Mouse (Mus musculus): ENCODE measurements around the gene Cttn. TPM values are rescaled to one million over a fixed set of nuclear protein-coding genes. Genes with fewer than 3 reads are reported as not detected.

Gene Cttn
- 83.6 and 311 TPM in 2 replicates for polyA plus RNA-seq (2012; ENCODE audit: insufficient read depth, low replicate concordance)

DNA sequence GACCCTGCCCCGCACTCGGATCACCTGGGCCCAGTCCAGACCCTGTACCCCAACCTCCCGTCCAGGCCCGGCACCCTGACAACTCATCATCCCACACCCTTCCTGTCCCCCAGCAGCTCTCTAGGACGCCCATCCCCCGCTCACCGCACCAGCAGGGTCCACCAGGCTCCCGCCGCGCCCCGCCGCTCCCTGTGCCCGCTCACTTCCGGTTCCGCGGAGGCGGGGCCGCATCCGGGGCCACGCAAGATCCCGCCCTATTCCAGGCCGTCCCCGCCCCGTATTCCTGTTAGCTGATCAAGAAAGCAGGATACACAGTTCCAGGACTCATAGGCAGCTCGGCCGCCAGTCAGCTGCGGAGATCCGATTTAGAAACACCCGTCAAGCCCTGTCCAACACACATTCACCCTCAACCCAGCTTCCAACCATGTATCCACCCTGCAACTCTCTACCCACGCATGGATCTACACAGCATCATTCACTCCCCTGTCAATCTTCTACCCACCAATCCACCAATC lies at the start of gene Cttn:
Gene Cttn, minus strand, starts transcription at position 465 of the 515 bp plus-strand sequence.
- no peaks in the 10 kb centered on the region for H3K27me3 ChIP-seq (replicated peaks)
- H3K36me3 ChIP-seq (replicated peaks; ENCODE audit: low read length): peaks cover 61% of the 10 kb centered on the region
- peak within 1 kb of the TSS; percentile 87 for H3K4me3 ChIP-seq (replicated peaks)
- H3K4me1 ChIP-seq: peaks cover 92% of the 10 kb centered on the region
- TF ChIP-seq GATA1 (IDR thresholded peaks at IDR 0.05; ENCODE audit: borderline replicate concordance, low read length) (no peak), FLI1 (IDR thresholded peaks at IDR 0.05; ENCODE audit: low read length) (no peak)
- H3K9me3 ChIP-seq: peaks cover 10% of the 10 kb centered on the region

GRCm38 (mm10) chr7:144519852-144520251 lies 49.0 kb upstream of the Cttn start:
- TF ChIP-seq GATA1 (IDR thresholded peaks at IDR 0.05; ENCODE audit: borderline replicate concordance, low read length): no peak
- no peak for TF ChIP-seq FLI1 (IDR thresholded peaks at IDR 0.05; ENCODE audit: low read length)
- Histone ChIP-seq H3K4me1 (peaks cover 91% of the 10 kb centered on the region), H3K9me3 (no peaks in the 10 kb centered on the region), H3K36me3 (replicated peaks; ENCODE audit: low read length) (peaks cover 94% of the 10 kb centered on the region), H3K4me3 (replicated peaks) (peak overlapping the region; percentile 15), H3K27me3 (replicated peaks) (no peaks in the 10 kb centered on the region)

- no peak for TF ChIP-seq GATA1 (IDR thresholded peaks at IDR 0.05; ENCODE audit: borderline replicate concordance, low read length)
- TF ChIP-seq FLI1 (IDR thresholded peaks at IDR 0.05; ENCODE audit: low read length): no peak
- peaks cover 91% of the 10 kb centered on the region for H3K4me1 ChIP-seq
- no peak overlapping the region for H3K4me3 ChIP-seq (replicated peaks)
- H3K27me3 ChIP-seq (replicated peaks): no peaks in the 10 kb centered on the region
- H3K36me3 ChIP-seq (replicated peaks; ENCODE audit: low read length): peaks cover 98% of the 10 kb centered on the region
- no peaks in the 10 kb centered on the region for H3K9me3 ChIP-seq
Observed at GRCm38 (mm10) chr7:144516711-144517110, 45.9 kb upstream of the Cttn start.

GRCm38 (mm10) chr7:144509090-144509489 lies 38.3 kb upstream of the Cttn start:
- Histone ChIP-seq H3K9me3 (no peaks in the 10 kb centered on the region), H3K27me3 (replicated peaks) (no peaks in the 10 kb centered on the region), H3K4me1 (peaks cover 100% of the 10 kb centered on the region), H3K4me3 (replicated peaks) (no peak overlapping the region), H3K36me3 (replicated peaks; ENCODE audit: low read length) (peaks cover 99% of the 10 kb centered on the region)
- no peak for TF ChIP-seq FLI1 (IDR thresholded peaks at IDR 0.05; ENCODE audit: low read length)

DNA sequence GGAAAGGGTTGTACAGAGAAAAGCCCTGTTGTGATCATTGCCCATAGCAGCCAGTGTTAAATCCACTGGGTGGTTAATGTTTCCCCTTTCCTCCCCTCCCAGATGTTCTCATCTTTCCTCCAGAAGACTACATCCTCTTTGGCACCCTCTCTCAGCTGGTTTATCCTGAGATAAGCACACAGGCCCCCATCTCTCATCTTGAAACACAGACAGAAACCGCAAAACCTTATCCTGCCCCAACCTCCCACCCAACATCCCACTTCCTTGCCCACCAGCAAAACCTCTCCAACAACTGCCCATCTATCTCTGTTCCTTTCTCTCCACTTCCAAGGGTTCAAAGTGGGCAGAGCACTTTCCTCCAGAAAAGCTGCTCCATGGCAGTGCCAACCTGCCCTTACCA lies 36.0 kb upstream of the Cttn start:
- Histone ChIP-seq H3K27me3 (replicated peaks) (no peaks in the 10 kb centered on the region), H3K36me3 (replicated peaks; ENCODE audit: low read length) (peaks cover 99% of the 10 kb centered on the region), H3K9me3 (no peaks in the 10 kb centered on the region), H3K4me3 (replicated peaks) (peak overlapping the region; percentile 68), H3K4me1 (peaks cover 100% of the 10 kb centered on the region)
- TF ChIP-seq FLI1 (IDR thresholded peaks at IDR 0.05; ENCODE audit: low read length) (no peak), GATA1 (IDR thresholded peaks at IDR 0.05; ENCODE audit: borderline replicate concordance, low read length) (no peak)

- Histone ChIP-seq H3K36me3 (replicated peaks; ENCODE audit: low read length) (peaks cover 99% of the 10 kb centered on the region), H3K4me3 (replicated peaks) (peak overlapping the region; percentile 44), H3K9me3 (no peaks in the 10 kb centered on the region), H3K27me3 (replicated peaks) (no peaks in the 10 kb centered on the region), H3K4me1 (peaks cover 99% of the 10 kb centered on the region)
- TF ChIP-seq GATA1 (IDR thresholded peaks at IDR 0.05; ENCODE audit: borderline replicate concordance, low read length) (no peak), FLI1 (IDR thresholded peaks at IDR 0.05; ENCODE audit: low read length) (no peak)
Observed at GRCm38 (mm10) chr7:144503959-144504358, 33.1 kb upstream of the Cttn start.

DNA sequence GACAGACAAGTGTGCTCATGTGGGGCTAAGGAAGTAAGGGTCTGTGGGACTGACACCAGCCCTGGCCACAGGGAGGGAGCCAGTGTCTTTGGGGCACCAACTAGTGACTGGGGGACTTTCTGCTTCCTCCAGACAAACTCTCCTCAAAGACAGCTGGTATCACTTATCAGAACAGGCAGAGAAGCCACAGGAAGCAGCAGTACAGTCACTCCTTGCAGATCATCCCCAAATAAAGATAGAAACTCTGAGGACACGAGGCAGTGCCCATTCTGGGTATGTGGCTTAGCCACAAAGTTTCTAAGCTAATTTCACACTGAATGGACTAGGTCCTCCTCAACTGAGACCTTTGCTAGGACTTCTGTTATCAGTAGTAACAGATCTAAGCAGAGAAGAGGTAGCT lies 22.1 kb upstream of the Cttn start:
- Histone ChIP-seq H3K36me3 (replicated peaks; ENCODE audit: low read length) (peaks cover 96% of the 10 kb centered on the region), H3K4me1 (peaks cover 99% of the 10 kb centered on the region), H3K27me3 (replicated peaks) (no peaks in the 10 kb centered on the region), H3K4me3 (replicated peaks) (peak overlapping the region; percentile 69), H3K9me3 (no peaks in the 10 kb centered on the region)
- TF ChIP-seq FLI1 (IDR thresholded peaks at IDR 0.05; ENCODE audit: low read length) (peak; percentile 93), GATA1 (IDR thresholded peaks at IDR 0.05; ENCODE audit: borderline replicate concordance, low read length) (peak; percentile 99)

- Histone ChIP-seq H3K4me3 (replicated peaks) (peak overlapping the region; percentile 29), H3K36me3 (replicated peaks; ENCODE audit: low read length) (peaks cover 96% of the 10 kb centered on the region), H3K27me3 (replicated peaks) (no peaks in the 10 kb centered on the region), H3K4me1 (peaks cover 100% of the 10 kb centered on the region), H3K9me3 (no peaks in the 10 kb centered on the region)
- TF ChIP-seq FLI1 (IDR thresholded peaks at IDR 0.05; ENCODE audit: low read length): no peak
- TF ChIP-seq GATA1 (IDR thresholded peaks at IDR 0.05; ENCODE audit: borderline replicate concordance, low read length): no peak
Observed at GRCm38 (mm10) chr7:144490201-144490873, 19.5 kb upstream of the Cttn start.

DNA sequence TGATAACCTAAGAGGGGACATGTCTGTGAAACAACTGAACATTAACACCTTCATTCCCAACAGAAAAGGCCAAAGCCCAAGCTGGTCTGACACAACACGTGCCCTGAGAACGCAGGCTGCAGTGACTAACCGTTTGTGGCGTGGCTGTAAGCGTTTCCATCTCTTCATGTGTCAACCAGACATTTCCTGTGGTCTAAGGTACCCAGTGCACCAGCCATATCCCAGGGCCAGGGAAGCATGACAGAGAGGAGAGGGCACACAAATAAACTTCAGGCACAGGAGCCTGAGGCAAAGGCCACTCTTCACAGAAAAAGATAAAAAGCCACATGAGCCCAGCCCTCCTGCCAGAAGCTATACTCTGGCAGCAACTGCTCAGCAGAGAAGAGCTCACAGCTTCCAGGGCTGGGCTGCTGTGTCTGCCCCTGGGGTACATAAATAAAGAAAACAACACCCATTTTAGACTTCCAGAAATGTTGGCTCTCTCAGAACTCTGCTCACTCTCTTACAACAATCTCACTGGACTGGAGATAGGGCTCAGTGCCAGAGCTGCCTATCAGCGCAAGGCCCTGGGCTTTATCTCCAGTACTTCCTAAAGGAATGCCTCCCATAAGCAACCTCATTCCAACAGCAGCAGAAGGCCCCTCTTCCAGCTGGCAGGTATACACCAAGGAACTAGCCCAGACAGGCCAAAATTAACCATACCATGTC lies 18.4 kb upstream of the Cttn start:
- Histone ChIP-seq H3K4me1 (peaks cover 100% of the 10 kb centered on the region), H3K9me3 (no peaks in the 10 kb centered on the region), H3K36me3 (replicated peaks; ENCODE audit: low read length) (peaks cover 96% of the 10 kb centered on the region), H3K4me3 (replicated peaks) (peak overlapping the region; percentile 71), H3K27me3 (replicated peaks) (no peaks in the 10 kb centered on the region)
- TF ChIP-seq FLI1 (IDR thresholded peaks at IDR 0.05; ENCODE audit: low read length): peak; percentile 18; the same call in 1 of the 2 replicates
- TF ChIP-seq GATA1 (IDR thresholded peaks at IDR 0.05; ENCODE audit: borderline replicate concordance, low read length): no peak

DNA sequence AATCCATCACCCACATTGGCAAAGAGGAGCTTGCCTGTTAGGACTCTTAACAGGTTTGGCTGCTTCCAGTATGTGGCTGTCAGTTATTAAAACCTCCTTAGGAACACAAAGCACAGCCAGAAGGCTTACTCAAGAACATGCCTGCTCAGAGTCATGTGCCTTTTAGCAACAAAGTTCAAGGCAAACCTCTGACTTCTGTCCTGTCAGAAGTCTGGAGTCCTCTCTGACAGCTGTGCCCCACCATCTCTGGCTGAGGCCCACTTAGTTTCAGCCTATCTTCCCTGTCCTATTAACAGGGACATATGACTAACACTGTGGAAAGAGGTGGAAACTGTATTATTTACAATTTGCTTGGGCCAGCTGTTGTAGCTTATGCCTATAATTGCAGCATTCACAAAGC lies 9.5 kb upstream of the Cttn start:
- H3K36me3 ChIP-seq (replicated peaks; ENCODE audit: low read length): peaks cover 95% of the 10 kb centered on the region
- peaks cover 92% of the 10 kb centered on the region for H3K4me1 ChIP-seq
- peaks cover 19% of the 10 kb centered on the region for H3K9me3 ChIP-seq
- H3K4me3 ChIP-seq (replicated peaks): no peak overlapping the region
- H3K27me3 ChIP-seq (replicated peaks): no peaks in the 10 kb centered on the region
- TF ChIP-seq FLI1 (IDR thresholded peaks at IDR 0.05; ENCODE audit: low read length): no peak
- TF ChIP-seq GATA1 (IDR thresholded peaks at IDR 0.05; ENCODE audit: borderline replicate concordance, low read length): no peak
